Mouse (Mus musculus) erythroid progenitor cell, adult 5-6 weeks (primary cell): ENCODE measurements around the gene Zfp277. TPM values are rescaled to one million over a fixed set of nuclear protein-coding genes. Genes with fewer than 3 reads are reported as not detected.
A peak's percentile ranks its signal among the peaks of the same experiment; 100 is the strongest.

ENCODE experiments used
- ATAC-seq: replicated peaks from 2 replicates; pipeline ENCODE4 v1.8.0; 2016; ENCODE audit warnings: moderate number of reproducible peaks, mild to moderate bottlenecking, moderate TSS enrichment, inconsistent platforms; ENCODE audit not compliant: poor library complexity, low FRiP score, severe bottlenecking
- total RNA-seq, 2 experiments: library from RNA; stranded (forward) in 1 of 2; stranded (reverse) in 1 of 2; fragments of 150-400 nt in 1 of 2; fragments of 186-747, 209-891 nt in 1 of 2; gene quantifications; 2 replicates each; pipeline versions ENCODE4 v1.2.3 to v1.2.4; 2015 to 2017; ENCODE audit warnings: low replicate concordance in 2 of 2

Zfp277 gene
- 2.9 and 8.6 TPM in 2 replicates for total RNA-seq (2015; ENCODE audit: low replicate concordance)
- 5.4 and 5.9 TPM in 2 replicates for total RNA-seq (2017; ENCODE audit: low replicate concordance)

- ATAC-seq: peak; percentile 93
Measured at GRCm38 (mm10) chr12:40445648-40446449, at the start of gene Zfp277, which contains the start of gene Dock4. TSS of gene Zfp277 (minus strand) at chr12:40445902. TSS of gene Dock4 (plus strand) at chr12:40445952.

GRCm38 (mm10) chr12:40486047-40486837, 40.5 kb upstream of the Zfp277 start:
- ATAC-seq: no peak

GRCm38 (mm10) chr12:40485210-40485609, 39.5 kb upstream of the Zfp277 start:
- no peak for ATAC-seq

- ATAC-seq: no peak
Measured at GRCm38 (mm10) chr12:40484224-40484623, 38.5 kb upstream of the Zfp277 start.

GRCm38 (mm10) chr12:40477621-40478452, 32.1 kb upstream of the Zfp277 start:
- ATAC-seq: no peak

- ATAC-seq: no peak
Measured at GRCm38 (mm10) chr12:40473709-40474108, 28.0 kb upstream of the Zfp277 start.

- no peak for ATAC-seq
Measured at GRCm38 (mm10) chr12:40471649-40472399, 26.1 kb upstream of the Zfp277 start.

- no peak for ATAC-seq
Measured at GRCm38 (mm10) chr12:40469009-40469408, 23.3 kb upstream of the Zfp277 start.

- no peak for ATAC-seq
Measured at GRCm38 (mm10) chr12:40468235-40468634, 22.5 kb upstream of the Zfp277 start.

GRCm38 (mm10) chr12:40464282-40464681, 18.6 kb upstream of the Zfp277 start:
- no peak for ATAC-seq

GRCm38 (mm10) chr12:40463828-40464227, 18.1 kb upstream of the Zfp277 start:
- no peak for ATAC-seq

GRCm38 (mm10) chr12:40462693-40463235, 17.1 kb upstream of the Zfp277 start:
- ATAC-seq: no peak

- ATAC-seq: no peak
Measured at GRCm38 (mm10) chr12:40459673-40460265, 14.1 kb upstream of the Zfp277 start.

GRCm38 (mm10) chr12:40458977-40459376, 13.3 kb upstream of the Zfp277 start:
- no peak for ATAC-seq

GRCm38 (mm10) chr12:40456517-40456916, 10.8 kb upstream of the Zfp277 start:
- no peak for ATAC-seq

- no peak for ATAC-seq
Measured at GRCm38 (mm10) chr12:40449119-40449795, 3.6 kb upstream of the Zfp277 start.

- no peak for ATAC-seq
Measured at GRCm38 (mm10) chr12:40447561-40448355, 2.1 kb upstream of the Zfp277 start.
